Mouse (Mus musculus): ENCODE measurements at regions not wholly inside any gene's neighbourhood (a gene's known extent, or its start where the extent isn't known, plus 50 kb on each side); places are given as distances from the start of the nearest gene placed in this dataset.

DNA sequence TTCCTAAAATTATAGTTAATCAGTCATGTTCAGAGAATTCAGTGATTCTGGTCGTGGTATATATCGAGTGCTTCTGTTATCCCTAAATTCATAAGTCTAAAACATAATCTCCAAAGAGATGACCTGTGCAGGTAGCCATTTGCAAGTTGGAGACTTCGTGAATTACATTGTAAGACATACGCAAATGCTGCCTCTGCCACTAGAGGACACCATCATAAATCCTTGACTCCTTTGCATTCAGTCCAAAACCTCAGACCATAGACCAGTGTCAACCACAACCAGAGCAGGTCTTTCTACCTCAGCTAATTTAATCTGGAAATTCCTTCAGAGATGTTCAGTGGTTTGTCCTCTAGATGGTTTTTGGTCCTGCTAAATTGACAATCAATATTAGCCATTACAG, 302.8 kb upstream of the Zic4 start:
- 63% methylated on average over 4 of the region's 4 CpGs for WGBS

DNA sequence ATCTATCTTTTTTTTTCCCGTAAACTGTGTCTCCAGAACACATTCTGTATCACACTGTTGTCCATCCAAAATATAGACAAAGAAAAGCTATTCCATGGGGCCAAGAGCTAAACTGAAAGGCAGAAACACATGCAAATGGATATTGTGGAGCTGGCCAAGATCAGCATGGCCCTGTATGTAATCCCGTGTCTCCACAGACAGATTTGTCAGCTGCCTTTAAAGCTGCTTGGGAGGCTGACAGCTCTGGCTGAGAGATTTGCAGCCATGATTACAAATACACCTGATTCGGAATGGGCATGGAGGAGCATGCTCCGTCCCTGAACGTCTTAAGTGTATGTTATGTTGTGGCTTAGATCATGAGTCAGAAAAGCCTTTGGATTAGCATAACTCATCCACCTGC, 292.7 kb upstream of the Zic4 start:
- no peaks in the 10 kb centered on the region for H3K36me3 ChIP-seq (ENCODE audit: insufficient read depth, low read length)
- H3K4me3 ChIP-seq (ENCODE audit: low read depth, low read length): no peak overlapping the region
- WGBS: 77% methylated on average over 5 of the region's 5 CpGs
- no peaks in the 10 kb centered on the region for H3K27me3 ChIP-seq (replicated peaks; ENCODE audit: insufficient read depth, low read length)
- no peaks in the 10 kb centered on the region for H3K9me3 ChIP-seq (ENCODE audit: low read length)
- no peak for DNase-seq (ENCODE audit: low spot score)
- H3K4me1 ChIP-seq (ENCODE audit: insufficient read depth, low read depth, low read length): no peaks in the 10 kb centered on the region
- TF ChIP-seq CTCF (IDR thresholded peaks at IDR 0.05) (no peak), EP300 (IDR thresholded peaks at IDR 0.05) (no peak)
- H3K4me2 ChIP-seq (replicated peaks; ENCODE audit: low read depth, low read length): no peak overlapping the region
- no peak for ATAC-seq
- no peak overlapping the region for H3K9ac ChIP-seq (replicated peaks; ENCODE audit: low read depth)
- no peak overlapping the region for H3K27ac ChIP-seq (ENCODE audit: low read length)

More for the DNA sequence above, 302.8 kb upstream of the Zic4 start:
- Histone ChIP-seq H3K36me3 (ENCODE audit: insufficient read depth, low read length) (no peaks in the 10 kb centered on the region), H3K27me3 (replicated peaks; ENCODE audit: insufficient read depth, low read length) (no peaks in the 10 kb centered on the region), H3K4me2 (replicated peaks; ENCODE audit: low read depth, low read length) (no peak overlapping the region), H3K9me3 (ENCODE audit: low read length) (no peaks in the 10 kb centered on the region), H3K4me1 (ENCODE audit: insufficient read depth, low read depth, low read length) (no peaks in the 10 kb centered on the region), H3K4me3 (ENCODE audit: low read depth, low read length) (no peak overlapping the region), H3K9ac (replicated peaks; ENCODE audit: low read depth) (no peak overlapping the region), H3K27ac (ENCODE audit: low read length) (no peak overlapping the region)
- TF ChIP-seq EP300 (IDR thresholded peaks at IDR 0.05) (no peak), CTCF (IDR thresholded peaks at IDR 0.05) (no peak)
- ATAC-seq: no peak
- DNase-seq (ENCODE audit: low spot score): no peak

DNA sequence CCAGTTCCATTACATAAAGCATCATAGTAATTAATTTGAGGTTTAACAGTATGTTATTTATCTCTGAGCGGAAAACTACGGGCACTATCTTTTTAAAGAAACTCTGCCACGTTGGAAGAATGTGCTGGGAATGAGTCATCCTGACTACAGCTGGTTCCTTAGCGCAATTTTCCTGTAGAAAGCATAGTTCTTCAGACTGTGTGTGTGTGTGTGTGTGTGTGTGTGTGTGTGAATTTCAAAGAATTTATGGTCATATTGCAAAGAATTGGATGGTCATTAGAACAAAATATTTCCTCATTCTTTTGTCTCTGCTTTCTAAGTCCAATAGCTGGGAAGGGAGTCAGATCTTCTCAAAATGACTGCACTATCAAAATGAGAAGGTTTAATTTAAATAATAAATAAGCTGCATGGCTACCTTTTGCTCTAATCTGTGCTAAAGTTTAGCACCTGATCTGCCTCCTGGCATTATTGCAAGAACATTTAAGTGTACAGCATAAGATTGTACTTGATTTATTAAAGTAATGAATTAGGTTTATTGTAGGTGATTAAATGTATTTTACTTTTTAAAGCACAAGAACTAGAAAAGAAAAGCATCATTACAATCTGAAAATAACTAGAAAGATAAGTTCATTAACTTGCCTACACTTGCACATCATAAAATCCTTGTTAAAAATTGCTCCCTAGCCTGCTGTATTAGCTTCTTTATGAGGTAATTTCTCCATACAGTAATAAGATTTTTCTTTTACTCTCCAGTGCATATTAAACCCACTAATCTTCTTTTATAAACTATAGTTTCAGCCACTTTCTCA, 288.6 kb upstream of the Zic4 start:
- Histone ChIP-seq H3K9me3 (ENCODE audit: low read length) (no peaks in the 10 kb centered on the region), H3K27ac (ENCODE audit: low read length) (no peak overlapping the region), H3K27me3 (replicated peaks; ENCODE audit: insufficient read depth, low read length) (no peaks in the 10 kb centered on the region), H3K4me1 (ENCODE audit: insufficient read depth, low read depth, low read length) (no peaks in the 10 kb centered on the region), H3K4me2 (replicated peaks; ENCODE audit: low read depth, low read length) (no peak overlapping the region), H3K9ac (replicated peaks; ENCODE audit: low read depth) (no peak overlapping the region), H3K36me3 (ENCODE audit: insufficient read depth, low read length) (no peaks in the 10 kb centered on the region), H3K4me3 (ENCODE audit: low read depth, low read length) (no peak overlapping the region)
- DNase-seq (ENCODE audit: low spot score): peak; percentile 57
- no peak for TF ChIP-seq CTCF (IDR thresholded peaks at IDR 0.05)
- TF ChIP-seq EP300 (IDR thresholded peaks at IDR 0.05): no peak
- no peak for ATAC-seq
- 39% methylated on average over 4 of the region's 4 CpGs for WGBS

DNA sequence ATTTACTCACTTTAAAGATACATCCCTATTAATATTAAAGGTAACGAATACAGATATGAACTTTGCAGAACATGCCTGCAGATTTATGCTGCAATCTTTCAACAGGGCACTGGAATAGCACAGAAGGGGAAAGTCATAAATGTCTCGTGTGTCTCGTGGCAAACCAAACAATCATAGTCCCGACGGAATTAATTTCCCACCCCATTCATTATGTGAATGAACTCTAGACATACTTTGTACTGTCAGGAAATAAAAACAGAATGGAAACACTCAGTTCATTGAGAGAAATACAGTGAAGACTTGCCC, 288.1 kb upstream of the Zic4 start:
- no peaks in the 10 kb centered on the region for H3K36me3 ChIP-seq (ENCODE audit: insufficient read depth, low read length)
- H3K4me2 ChIP-seq (replicated peaks; ENCODE audit: low read depth, low read length): no peak overlapping the region
- no peaks in the 10 kb centered on the region for H3K27me3 ChIP-seq (replicated peaks; ENCODE audit: insufficient read depth, low read length)
- H3K27ac ChIP-seq (ENCODE audit: low read length): no peak overlapping the region
- 35% methylated on average over 5 of the region's 5 CpGs for WGBS
- H3K9ac ChIP-seq (replicated peaks; ENCODE audit: low read depth): no peak overlapping the region
- DNase-seq (ENCODE audit: low spot score) (no peak), ATAC-seq (no peak)
- TF ChIP-seq CTCF (IDR thresholded peaks at IDR 0.05) (no peak), EP300 (IDR thresholded peaks at IDR 0.05) (no peak)
- H3K4me3 ChIP-seq (ENCODE audit: low read depth, low read length): no peak overlapping the region
- no peaks in the 10 kb centered on the region for H3K9me3 ChIP-seq (ENCODE audit: low read length)
- no peaks in the 10 kb centered on the region for H3K4me1 ChIP-seq (ENCODE audit: insufficient read depth, low read depth, low read length)

DNA sequence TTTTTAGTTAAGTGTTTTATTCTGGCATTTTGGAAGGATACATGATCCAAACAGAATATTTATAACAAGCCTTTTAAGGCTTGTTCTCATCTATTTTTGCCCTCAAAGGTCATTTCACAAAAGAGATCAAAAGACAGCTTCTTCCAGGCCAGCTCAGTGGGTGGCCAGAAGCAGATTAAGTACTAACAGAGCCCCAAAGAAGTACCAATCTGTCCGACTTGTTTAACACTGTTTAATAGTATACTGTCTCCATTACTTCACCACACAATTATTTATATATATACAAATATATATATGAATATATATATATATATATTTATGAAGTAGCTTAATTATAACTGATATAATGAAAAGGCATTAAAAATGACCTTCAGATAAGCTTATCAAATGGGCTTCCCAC, 284.7 kb upstream of the Zic4 start:
- no peak overlapping the region for H3K4me3 ChIP-seq (ENCODE audit: low read depth, low read length)
- H3K4me2 ChIP-seq (replicated peaks; ENCODE audit: low read depth, low read length): no peak overlapping the region
- no peaks in the 10 kb centered on the region for H3K4me1 ChIP-seq (ENCODE audit: insufficient read depth, low read depth, low read length)
- no peak overlapping the region for H3K9ac ChIP-seq (replicated peaks; ENCODE audit: low read depth)
- no peaks in the 10 kb centered on the region for H3K27me3 ChIP-seq (replicated peaks; ENCODE audit: insufficient read depth, low read length)
- 17% methylated on average over 1 of the region's 1 CpGs for WGBS
- ATAC-seq: no peak
- TF ChIP-seq EP300 (IDR thresholded peaks at IDR 0.05) (no peak), CTCF (IDR thresholded peaks at IDR 0.05) (no peak)
- no peak for DNase-seq (ENCODE audit: low spot score)
- no peaks in the 10 kb centered on the region for H3K9me3 ChIP-seq (ENCODE audit: low read length)
- H3K27ac ChIP-seq (ENCODE audit: low read length): no peak overlapping the region
- no peaks in the 10 kb centered on the region for H3K36me3 ChIP-seq (ENCODE audit: insufficient read depth, low read length)

DNA sequence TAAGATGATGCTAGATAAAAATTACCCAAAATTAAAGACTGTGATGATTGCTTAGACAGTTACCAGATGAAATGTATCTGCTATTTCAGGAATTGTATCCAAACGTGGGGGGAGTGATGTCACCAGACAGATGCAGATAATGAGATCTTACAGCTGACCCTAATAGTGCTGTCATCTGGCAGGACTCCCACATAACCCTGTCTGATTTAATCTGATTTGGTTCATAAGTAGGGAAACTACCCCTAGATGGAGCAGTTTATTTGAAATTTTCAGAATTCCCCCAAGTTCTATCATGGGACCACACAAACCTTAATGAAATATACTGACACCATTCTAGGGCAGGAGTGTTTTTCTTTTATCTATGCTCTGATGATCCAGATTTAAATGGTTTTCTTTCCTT, 278.4 kb upstream of the Zic4 start:
- DNase-seq (ENCODE audit: low spot score) (no peak), ATAC-seq (no peak)
- 23% methylated on average over 1 of the region's 1 CpGs for WGBS

DNA sequence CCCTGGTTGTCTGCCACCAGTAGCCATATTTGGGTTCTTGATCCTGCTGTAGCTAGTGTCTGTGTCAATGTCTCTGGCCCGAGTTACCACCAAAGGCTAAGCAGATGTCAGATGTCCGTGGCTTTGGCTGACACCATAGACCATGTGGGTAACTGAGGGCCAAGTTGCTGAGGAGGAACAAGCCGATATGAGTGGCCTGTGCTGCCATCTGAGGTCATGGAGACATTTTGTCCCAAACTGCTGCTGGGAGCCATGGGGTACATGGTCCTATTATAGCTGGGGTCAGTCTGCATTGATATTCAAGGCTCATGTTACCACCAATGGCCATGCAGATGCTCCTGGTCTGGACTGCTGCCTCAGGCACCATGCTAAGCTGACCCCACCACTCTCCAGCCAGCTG, 276.3 kb upstream of the Zic4 start:
- H3K9me3 ChIP-seq (ENCODE audit: low read length): no peaks in the 10 kb centered on the region
- H3K36me3 ChIP-seq (ENCODE audit: insufficient read depth, low read length): no peaks in the 10 kb centered on the region
- TF ChIP-seq CTCF (IDR thresholded peaks at IDR 0.05) (no peak), EP300 (IDR thresholded peaks at IDR 0.05) (no peak)
- H3K9ac ChIP-seq (replicated peaks; ENCODE audit: low read depth): no peak overlapping the region
- H3K4me2 ChIP-seq (replicated peaks; ENCODE audit: low read depth, low read length): no peak overlapping the region
- H3K4me1 ChIP-seq (ENCODE audit: insufficient read depth, low read depth, low read length): no peaks in the 10 kb centered on the region
- H3K27ac ChIP-seq (ENCODE audit: low read length): no peak overlapping the region
- ATAC-seq (no peak), DNase-seq (ENCODE audit: low spot score) (no peak)
- no peaks in the 10 kb centered on the region for H3K27me3 ChIP-seq (replicated peaks; ENCODE audit: insufficient read depth, low read length)
- H3K4me3 ChIP-seq (ENCODE audit: low read depth, low read length): no peak overlapping the region
- 78% methylated on average over 3 of the region's 3 CpGs for WGBS

More for the DNA sequence above, 278.4 kb upstream of the Zic4 start:
- Histone ChIP-seq H3K4me3 (ENCODE audit: low read depth, low read length) (no peak overlapping the region), H3K36me3 (ENCODE audit: insufficient read depth, low read length) (no peaks in the 10 kb centered on the region), H3K4me1 (ENCODE audit: insufficient read depth, low read depth, low read length) (no peaks in the 10 kb centered on the region), H3K9ac (replicated peaks; ENCODE audit: low read depth) (no peak overlapping the region), H3K27me3 (replicated peaks; ENCODE audit: insufficient read depth, low read length) (no peaks in the 10 kb centered on the region), H3K9me3 (ENCODE audit: low read length) (no peaks in the 10 kb centered on the region), H3K4me2 (replicated peaks; ENCODE audit: low read depth, low read length) (no peak overlapping the region), H3K27ac (ENCODE audit: low read length) (no peak overlapping the region)
- TF ChIP-seq CTCF (IDR thresholded peaks at IDR 0.05): no peak
- no peak for TF ChIP-seq EP300 (IDR thresholded peaks at IDR 0.05)
